Mouse (Mus musculus): ENCODE measurements around the gene Dkc1. TPM values are rescaled to one million over a fixed set of nuclear protein-coding genes. Genes with fewer than 3 reads are reported as not detected.

Gene Dkc1
- polyA plus RNA-seq (2016; fragmentation: Nextera tagmentation; extraction: Ambion mirVana) = 240 and 247 TPM in 2 replicates

DNA sequence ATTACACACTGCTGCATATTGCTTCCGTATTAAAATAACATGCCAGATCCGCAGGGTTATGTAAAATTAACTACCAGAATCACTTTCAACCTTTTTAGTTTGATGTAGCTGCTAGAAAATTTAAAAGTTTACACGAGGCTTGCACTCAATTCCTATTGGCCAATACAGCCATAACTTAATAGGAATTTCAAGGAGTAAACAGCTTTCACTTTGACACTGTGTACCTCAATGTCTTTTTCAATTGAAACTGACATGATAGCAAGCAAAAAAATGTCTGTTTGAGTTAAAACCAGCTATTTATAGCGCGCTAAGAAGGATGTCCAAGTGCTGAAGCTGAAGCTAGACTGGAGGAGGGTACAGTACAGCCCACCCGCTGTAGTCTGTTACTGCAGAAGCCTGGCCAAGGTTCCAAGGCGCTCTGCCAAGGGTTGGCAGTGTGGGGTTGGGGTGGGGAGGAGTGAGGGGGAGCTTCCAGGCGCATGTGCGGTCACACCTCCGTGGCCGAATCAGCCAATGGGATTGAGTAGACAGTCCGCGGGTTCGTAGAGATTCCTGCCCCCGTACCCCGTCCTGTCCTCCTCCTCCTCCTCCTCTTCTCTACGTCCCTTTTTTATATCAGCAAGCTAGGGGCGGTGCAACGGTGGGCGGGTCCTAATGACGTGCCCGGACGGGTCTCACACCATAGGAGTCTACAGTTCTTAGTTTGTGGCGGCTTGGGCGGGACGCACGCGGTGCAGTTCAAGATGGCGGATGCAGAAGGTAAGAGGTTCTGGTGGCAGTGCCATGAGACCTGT lies at the start of gene Dkc1:
Gene Dkc1, plus strand, starts transcription at position 486 of the 794 bp plus-strand sequence.
- Histone ChIP-seq H3K36me3 (replicated peaks) (peaks cover 23% of the 10 kb centered on the region), H3K9me3 (no peaks in the 10 kb centered on the region), H3K27me3 (replicated peaks; ENCODE audit: low read depth, poor library complexity, severe bottlenecking) (no peaks in the 10 kb centered on the region), H3K4me3 (peak within 1 kb of the TSS; percentile 64), H3K27ac (replicated peaks) (peak within 1 kb of the TSS; percentile 87), H3K4me1 (no peaks in the 10 kb centered on the region)
- WGBS = 22% methylated on average over 29 of the region's 29 CpGs
- peak; percentile 91 for DNase-seq (ENCODE audit: low spot score)

DNA sequence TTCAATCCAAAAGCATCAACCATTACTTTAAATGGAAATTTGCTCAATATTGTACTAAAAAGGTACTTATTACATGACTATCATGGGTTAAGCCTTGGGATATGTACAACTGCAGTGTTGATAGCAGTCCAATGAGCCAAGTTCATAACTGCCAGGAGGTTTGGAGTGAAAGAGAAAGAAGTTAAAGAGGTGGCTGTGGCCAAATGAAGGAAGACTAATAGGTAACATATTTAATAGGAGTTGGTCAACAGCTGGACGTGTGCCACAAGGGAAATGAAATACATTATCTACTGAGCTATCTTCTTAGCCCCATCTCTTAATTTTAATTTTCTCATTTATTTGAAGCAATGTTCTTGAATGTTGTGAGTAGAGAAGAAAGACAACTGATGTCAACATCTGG lies 49.7 kb upstream of the Dkc1 start:
- Histone ChIP-seq H3K4me1 (no peaks in the 10 kb centered on the region), H3K9me3 (no peaks in the 10 kb centered on the region), H3K27me3 (replicated peaks; ENCODE audit: low read depth, poor library complexity, severe bottlenecking) (no peaks in the 10 kb centered on the region), H3K27ac (replicated peaks) (no peak overlapping the region), H3K36me3 (replicated peaks) (no peaks in the 10 kb centered on the region), H3K4me3 (no peak overlapping the region)
- DNase-seq (ENCODE audit: low spot score) = no peak
- 86% methylated on average over 1 of the region's 1 CpGs for WGBS

DNA sequence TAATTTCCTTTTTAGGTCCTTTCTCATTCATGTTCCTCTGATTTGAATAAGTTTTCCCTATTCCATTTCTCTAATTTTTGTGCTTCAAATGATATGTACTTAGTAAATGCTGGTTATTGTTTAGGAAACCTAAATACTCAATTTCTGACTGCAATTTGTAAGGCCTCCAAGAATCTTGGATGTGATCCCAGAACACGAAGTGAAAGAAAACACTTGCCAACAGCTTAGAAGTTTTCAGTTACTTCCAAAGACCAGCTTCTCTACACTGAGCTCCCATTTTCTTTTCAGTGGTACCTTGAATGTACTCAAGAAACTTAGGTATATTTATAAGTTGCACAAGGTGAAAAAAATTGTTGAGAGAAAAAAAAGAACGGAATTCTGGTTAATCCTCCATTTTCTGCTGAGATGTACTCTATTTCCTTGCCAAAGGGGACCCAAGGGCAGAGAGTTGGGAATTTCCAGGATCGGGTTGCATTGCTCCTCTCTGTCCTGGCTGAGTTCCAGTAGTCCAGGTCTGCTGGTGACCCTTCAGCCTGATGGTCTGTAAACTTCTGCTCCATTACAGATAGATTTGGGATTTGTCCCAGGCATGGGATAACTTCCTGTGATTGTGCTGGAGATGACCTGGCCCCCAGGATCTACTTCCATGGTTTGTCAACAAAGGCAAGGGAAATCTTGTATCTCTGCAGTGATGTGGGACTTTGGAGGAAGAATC lies 48.6 kb upstream of the Dkc1 start:
- Histone ChIP-seq H3K4me3 (no peak overlapping the region), H3K4me1 (no peaks in the 10 kb centered on the region), H3K36me3 (replicated peaks) (no peaks in the 10 kb centered on the region), H3K27me3 (replicated peaks; ENCODE audit: low read depth, poor library complexity, severe bottlenecking) (no peaks in the 10 kb centered on the region), H3K9me3 (no peaks in the 10 kb centered on the region), H3K27ac (replicated peaks) (no peak overlapping the region)
- 79% methylated on average over 3 of the region's 3 CpGs for WGBS
- no peak for DNase-seq (ENCODE audit: low spot score)

DNA sequence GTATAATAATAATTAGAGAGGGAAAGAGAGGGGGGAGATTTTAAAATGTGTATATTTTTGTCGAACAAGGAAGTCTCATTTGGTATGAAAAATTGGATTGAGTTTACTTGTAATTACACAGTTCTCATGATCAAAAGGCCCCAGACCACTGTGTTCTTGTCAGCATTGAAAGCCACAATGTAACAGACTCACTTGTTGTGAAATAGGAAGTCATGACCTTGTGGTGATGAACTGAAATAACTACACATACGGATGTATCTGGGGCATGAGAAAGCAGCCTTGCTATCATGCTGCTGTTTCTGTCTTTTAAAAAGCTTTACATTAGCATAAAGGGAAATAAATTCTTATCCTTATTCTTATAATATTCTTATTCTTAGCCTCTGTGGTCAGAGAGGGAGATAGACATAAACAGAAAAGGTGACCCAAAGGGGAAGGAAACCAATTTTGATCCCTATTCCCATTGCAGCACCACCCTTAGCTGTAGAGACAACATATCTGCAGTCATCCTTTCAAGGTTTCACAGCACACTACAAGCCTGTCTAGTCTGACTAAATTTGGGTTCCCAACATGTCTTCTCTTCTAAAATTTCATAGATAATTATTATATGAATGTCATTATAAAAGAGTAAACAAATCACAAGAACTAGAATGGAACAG lies 39.4 kb upstream of the Dkc1 start:
- DNase-seq (ENCODE audit: low spot score) = no peak
- Histone ChIP-seq H3K27ac (replicated peaks) (no peak overlapping the region), H3K4me3 (no peak overlapping the region), H3K27me3 (replicated peaks; ENCODE audit: low read depth, poor library complexity, severe bottlenecking) (no peaks in the 10 kb centered on the region), H3K9me3 (no peaks in the 10 kb centered on the region), H3K36me3 (replicated peaks) (no peaks in the 10 kb centered on the region), H3K4me1 (no peaks in the 10 kb centered on the region)
- WGBS = 92% methylated on average over 2 of the region's 2 CpGs

DNA sequence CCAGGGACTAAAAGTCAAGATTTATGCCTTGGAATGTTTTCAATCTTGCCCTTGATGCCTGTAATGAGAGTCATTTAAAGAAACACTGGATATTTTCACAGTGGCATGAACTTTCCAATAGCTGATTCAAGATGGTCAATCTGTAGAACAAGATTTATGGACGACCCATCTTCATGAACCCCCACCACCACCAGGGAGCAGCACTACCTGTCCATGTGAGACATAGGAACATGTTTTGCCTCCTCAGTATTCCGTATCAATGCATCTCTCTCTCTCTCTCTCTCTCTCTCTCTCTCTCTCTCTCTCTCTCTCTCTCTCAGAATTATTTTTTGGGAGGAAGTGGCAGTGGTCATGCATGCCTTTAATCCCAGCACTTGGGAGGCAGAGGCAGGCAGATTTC lies 13.3 kb upstream of the Dkc1 start:
- Histone ChIP-seq H3K27me3 (replicated peaks; ENCODE audit: low read depth, poor library complexity, severe bottlenecking) (no peaks in the 10 kb centered on the region), H3K4me3 (no peak overlapping the region), H3K4me1 (no peaks in the 10 kb centered on the region), H3K36me3 (replicated peaks) (no peaks in the 10 kb centered on the region), H3K9me3 (no peaks in the 10 kb centered on the region), H3K27ac (replicated peaks) (no peak overlapping the region)
- no peak for DNase-seq (ENCODE audit: low spot score)
- WGBS = 66% methylated on average over 2 of the region's 2 CpGs

DNA sequence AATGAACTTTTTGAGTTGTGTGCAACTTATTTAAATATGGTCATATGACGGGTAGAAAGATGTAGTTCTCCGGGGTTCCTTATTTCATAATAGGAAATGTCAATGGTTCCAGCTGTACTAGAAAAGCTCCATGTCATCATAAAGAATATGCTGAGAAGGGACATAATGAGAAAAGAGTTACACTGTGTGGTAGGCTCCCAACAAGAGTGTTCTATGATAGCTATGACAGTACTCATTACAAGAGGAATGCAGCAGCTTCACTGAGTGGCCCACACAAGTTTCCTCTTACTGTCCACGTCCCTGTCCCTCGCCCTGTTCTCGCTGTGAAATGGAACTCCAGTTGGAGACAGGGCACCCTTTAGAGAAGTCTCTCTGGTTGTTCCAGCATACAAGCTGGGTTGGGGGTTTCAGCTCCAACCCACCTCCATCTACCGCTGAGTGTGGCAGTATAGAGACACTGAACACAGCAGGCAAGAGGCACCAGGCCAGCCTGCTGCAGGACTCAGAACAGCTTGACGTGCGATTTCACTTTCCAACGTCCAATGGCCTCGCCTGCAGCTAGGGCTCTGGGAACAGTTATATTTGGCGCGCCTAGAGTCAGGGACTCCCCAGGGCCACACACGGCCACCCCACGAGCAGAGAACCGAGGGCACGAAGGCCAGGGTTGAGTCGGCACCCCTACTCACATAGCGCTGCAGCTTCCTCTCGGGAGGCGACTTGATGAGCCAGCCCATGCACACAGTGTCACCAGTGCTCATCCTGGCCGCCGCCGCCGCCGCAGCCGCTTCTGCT lies 11.5 kb upstream of the Dkc1 start:
- 23% methylated on average over 26 of the region's 26 CpGs for whole genome bisulfite sequencing

DNA sequence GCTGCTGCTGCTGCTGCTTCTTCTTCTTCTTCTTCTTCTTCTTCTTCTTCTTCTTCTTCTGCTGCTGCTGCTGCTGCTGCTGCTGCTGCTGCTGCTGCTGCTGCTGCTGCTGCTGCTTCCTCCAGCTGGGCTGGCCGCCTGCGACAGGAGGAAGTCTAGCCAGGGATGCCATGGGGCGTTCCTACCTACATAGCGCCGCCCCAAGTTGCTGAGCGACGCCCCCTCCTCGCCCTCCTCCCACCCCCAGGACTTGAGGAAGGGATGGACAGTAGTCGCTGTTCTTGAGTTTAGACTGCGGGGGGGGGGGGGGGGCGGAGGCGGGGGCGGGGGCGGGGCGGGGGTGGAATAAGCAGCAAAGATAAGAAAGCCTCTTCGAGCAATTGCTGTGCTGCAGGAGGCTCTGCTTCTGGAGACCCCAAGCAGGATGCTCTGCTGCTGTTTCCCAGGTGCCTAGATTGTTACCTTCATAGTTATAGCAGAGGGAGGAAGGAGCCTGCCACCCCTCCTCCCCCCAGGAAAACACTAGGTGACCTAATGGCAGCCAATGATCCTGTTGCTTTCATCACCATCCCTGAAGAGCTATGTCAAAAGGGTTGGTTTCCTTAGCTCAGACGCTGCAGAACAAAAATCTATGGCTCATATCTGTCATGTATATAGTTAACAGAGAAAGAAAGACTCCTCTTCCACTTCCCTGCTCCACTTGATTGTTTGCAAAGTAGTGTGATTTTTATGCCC lies 10.7 kb upstream of the Dkc1 start, which contains the start of gene Gab3:
Gene Gab3, minus strand, starts transcription at position 685 of the 735 bp plus-strand sequence.
- Histone ChIP-seq H3K4me1 (no peaks in the 10 kb centered on the region), H3K27me3 (replicated peaks; ENCODE audit: low read depth, poor library complexity, severe bottlenecking) (no peaks in the 10 kb centered on the region), H3K4me3 (peak within 1 kb of the TSS; percentile 64), H3K27ac (replicated peaks) (no peak within 1 kb of the TSS), H3K9me3 (no peaks in the 10 kb centered on the region), H3K36me3 (replicated peaks) (no peaks in the 10 kb centered on the region)
- 21% methylated on average over 12 of the region's 17 CpGs for WGBS
- peak; percentile 68 for DNase-seq (ENCODE audit: low spot score)

More for the DNA sequence above, 11.5 kb upstream of the Dkc1 start:
- H3K4me3 ChIP-seq = peak overlapping the region; percentile 64
- H3K9me3 ChIP-seq = no peaks in the 10 kb centered on the region
- H3K36me3 ChIP-seq (replicated peaks) = no peaks in the 10 kb centered on the region
- no peak for DNase-seq (ENCODE audit: low spot score)
- H3K4me1 ChIP-seq = no peaks in the 10 kb centered on the region
- H3K27me3 ChIP-seq (replicated peaks; ENCODE audit: low read depth, poor library complexity, severe bottlenecking) = no peaks in the 10 kb centered on the region
- H3K27ac ChIP-seq (replicated peaks) = no peak overlapping the region

DNA sequence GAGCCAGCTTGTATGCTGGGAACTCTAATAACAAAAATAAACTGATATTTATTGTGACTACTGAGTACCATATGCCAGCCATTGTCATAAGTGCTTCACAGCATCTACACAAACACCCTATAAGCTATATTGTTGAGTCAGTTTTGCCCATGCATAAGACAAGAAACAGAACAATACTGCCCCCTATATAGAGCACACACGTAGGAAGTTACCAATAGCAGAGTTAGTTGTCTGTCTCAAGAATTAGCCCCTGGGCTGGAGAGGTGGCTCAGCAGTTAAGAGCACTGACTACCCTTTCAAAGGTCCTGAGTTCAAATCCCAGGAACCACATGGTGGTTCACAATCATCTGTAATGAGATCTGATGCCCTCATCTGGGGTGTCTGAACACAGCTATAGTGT lies 10.0 kb upstream of the Dkc1 start:
- WGBS = 24% methylated on average over 1 of the region's 1 CpGs
- Histone ChIP-seq H3K27ac (replicated peaks) (no peak overlapping the region), H3K4me3 (no peak overlapping the region), H3K36me3 (replicated peaks) (no peaks in the 10 kb centered on the region), H3K9me3 (no peaks in the 10 kb centered on the region), H3K27me3 (replicated peaks; ENCODE audit: low read depth, poor library complexity, severe bottlenecking) (no peaks in the 10 kb centered on the region), H3K4me1 (no peaks in the 10 kb centered on the region)
- DNase-seq (ENCODE audit: low spot score) = no peak

DNA sequence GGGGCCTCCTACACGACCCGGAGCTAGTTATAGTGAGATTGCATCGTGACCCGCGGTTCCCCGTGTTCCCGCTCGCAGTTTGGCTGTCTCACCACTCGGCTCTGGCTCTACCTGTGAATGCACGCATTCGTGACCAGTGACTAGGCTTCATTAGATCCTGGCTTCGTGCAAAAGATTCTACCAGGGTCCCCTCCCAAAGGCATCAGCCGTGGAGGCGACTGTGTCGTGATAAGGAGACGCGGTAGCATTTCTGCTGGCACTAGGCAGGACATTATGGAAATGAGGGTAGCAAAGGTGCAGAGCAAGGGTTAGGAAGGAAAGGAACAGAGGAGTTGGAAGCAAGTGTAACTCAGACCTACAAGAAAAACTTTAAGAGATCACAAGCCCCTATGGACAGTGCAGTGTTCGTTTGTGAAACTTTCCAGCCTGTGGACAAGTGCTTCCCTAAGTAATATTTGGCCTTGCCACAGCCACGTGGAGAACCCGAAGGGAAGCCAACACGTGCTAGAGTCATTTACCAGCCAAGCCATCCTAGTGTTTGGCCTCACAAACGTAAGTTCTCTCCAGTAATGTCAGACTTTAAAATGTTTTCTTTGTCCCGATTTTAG lies 613 bp downstream of the Dkc1 start:
- Histone ChIP-seq H3K4me3 (peak overlapping the region; percentile 64), H3K36me3 (replicated peaks) (peaks cover 30% of the 10 kb centered on the region), H3K27ac (replicated peaks) (peak overlapping the region; percentile 87), H3K9me3 (no peaks in the 10 kb centered on the region), H3K4me1 (no peaks in the 10 kb centered on the region), H3K27me3 (replicated peaks; ENCODE audit: low read depth, poor library complexity, severe bottlenecking) (no peaks in the 10 kb centered on the region)
- no peak for DNase-seq (ENCODE audit: low spot score)
- 22% methylated on average over 23 of the region's 23 CpGs for WGBS

DNA sequence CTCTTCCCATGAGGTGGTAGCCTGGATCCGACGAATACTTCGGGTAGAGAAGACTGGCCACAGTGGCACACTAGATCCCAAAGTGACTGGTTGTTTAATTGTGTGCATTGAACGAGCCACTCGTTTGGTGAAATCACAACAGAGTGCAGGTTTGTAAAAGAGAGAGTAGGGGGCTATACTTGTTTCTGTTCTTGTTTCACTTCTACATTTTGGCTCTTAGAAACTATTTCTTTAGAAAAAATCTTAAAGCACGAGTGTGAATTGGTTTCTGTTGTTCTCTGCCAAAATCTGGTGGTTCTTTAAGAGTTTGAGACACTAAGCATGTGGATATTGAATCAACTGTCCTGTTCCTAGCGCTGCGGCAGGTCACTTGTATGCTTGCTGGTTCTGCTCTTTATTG lies 3.1 kb downstream of the Dkc1 start:
- Histone ChIP-seq H3K36me3 (replicated peaks) (peaks cover 55% of the 10 kb centered on the region), H3K9me3 (no peaks in the 10 kb centered on the region), H3K27me3 (replicated peaks; ENCODE audit: low read depth, poor library complexity, severe bottlenecking) (no peaks in the 10 kb centered on the region), H3K4me3 (no peak overlapping the region), H3K4me1 (no peaks in the 10 kb centered on the region), H3K27ac (replicated peaks) (no peak overlapping the region)
- WGBS = 92% methylated on average over 8 of the region's 8 CpGs
- DNase-seq (ENCODE audit: low spot score) = no peak

DNA sequence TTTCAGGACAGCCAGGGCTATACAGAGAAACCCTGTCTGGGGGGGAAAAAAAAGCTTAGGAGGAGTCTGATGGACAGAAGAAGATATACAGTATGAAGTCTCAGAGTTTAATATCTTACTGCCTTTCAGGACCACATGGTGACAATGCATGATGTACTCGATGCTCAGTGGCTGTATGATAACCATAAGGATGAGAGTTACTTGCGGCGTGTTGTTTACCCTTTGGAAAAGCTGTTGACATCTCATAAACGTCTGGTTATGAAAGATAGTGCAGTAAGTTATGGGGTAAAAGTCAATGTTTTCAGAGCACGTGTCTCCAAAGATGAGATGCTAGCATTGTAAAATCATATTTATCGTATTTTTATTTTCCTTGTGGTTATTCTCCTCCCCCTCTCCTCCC lies 6.6 kb downstream of the Dkc1 start:
- WGBS = 92% methylated on average over 6 of the region's 6 CpGs
- Histone ChIP-seq H3K9me3 (no peaks in the 10 kb centered on the region), H3K4me1 (no peaks in the 10 kb centered on the region), H3K36me3 (replicated peaks) (peaks cover 89% of the 10 kb centered on the region), H3K27me3 (replicated peaks; ENCODE audit: low read depth, poor library complexity, severe bottlenecking) (no peaks in the 10 kb centered on the region), H3K27ac (replicated peaks) (no peak overlapping the region), H3K4me3 (no peak overlapping the region)
- DNase-seq (ENCODE audit: low spot score) = no peak

Measured in embryonic facial prominence, embryonic 10.5 days (tissue).